Mouse (Mus musculus): ENCODE results near the gene Sec16b. TPM values are rescaled to one million over a fixed set of nuclear protein-coding genes. Genes with fewer than 3 reads are reported as not detected.

Gene Sec16b
- total RNA-seq, 4 experiments from 2014 or later, result 0.31 to 0.54 (median 0.41) TPM

GRCm38 (mm10) chr1:157513559-157513958 is 7.0 kb downstream of the Sec16b start:
- DNase-seq (ENCODE audit: low spot score in 2 of 2), result no peak

- no peak for DNase-seq (ENCODE audit: low spot score in 2 of 2)
These were observed 7.8 kb downstream of the Sec16b start for GRCm38 (mm10) chr1:157514298-157514697.

GRCm38 (mm10) chr1:157516838-157517808 is 10.6 kb downstream of the Sec16b start:
- no peak for DNase-seq (ENCODE audit: low spot score in 2 of 2)

- peak; percentile 74 to 81 for DNase-seq (ENCODE audit: low spot score in 2 of 2)
These were observed 11.6 kb downstream of the Sec16b start for GRCm38 (mm10) chr1:157518111-157518523.

GRCm38 (mm10) chr1:157519396-157519795 is 12.9 kb downstream of the Sec16b start:
- no peak for DNase-seq (ENCODE audit: low spot score in 2 of 2)

- DNase-seq (ENCODE audit: low spot score in 2 of 2), result no peak
These were observed 15.8 kb downstream of the Sec16b start for GRCm38 (mm10) chr1:157522322-157522721.

GRCm38 (mm10) chr1:157524775-157525174 is 18.2 kb downstream of the Sec16b start:
- no peak for DNase-seq (ENCODE audit: low spot score in 2 of 2)

GRCm38 (mm10) chr1:157525692-157526354 is 19.3 kb downstream of the Sec16b start:
- DNase-seq (ENCODE audit: low spot score in 2 of 2), result no peak

- DNase-seq (ENCODE audit: low spot score in 2 of 2), result no peak
These were observed 20.1 kb downstream of the Sec16b start for GRCm38 (mm10) chr1:157526625-157527024.

GRCm38 (mm10) chr1:157532826-157533460 is 26.4 kb downstream of the Sec16b start:
- DNase-seq (ENCODE audit: low spot score in 2 of 2), result no peak

GRCm38 (mm10) chr1:157535571-157535970 is 29.0 kb downstream of the Sec16b start:
- DNase-seq (ENCODE audit: low spot score in 2 of 2), result no peak

- DNase-seq (ENCODE audit: low spot score in 2 of 2), result peak in 1 of 2 experiments; percentile 60
These were observed 29.9 kb downstream of the Sec16b start for GRCm38 (mm10) chr1:157536471-157536870.

GRCm38 (mm10) chr1:157537636-157538035 is 31.1 kb downstream of the Sec16b start:
- DNase-seq (ENCODE audit: low spot score in 2 of 2), result no peak

- no peak for DNase-seq (ENCODE audit: low spot score in 2 of 2)
These were observed 38.5 kb downstream of the Sec16b start for GRCm38 (mm10) chr1:157545056-157545455.

- DNase-seq (ENCODE audit: low spot score in 2 of 2), result no peak
These were observed 41.1 kb downstream of the Sec16b start for GRCm38 (mm10) chr1:157547658-157548057.

GRCm38 (mm10) chr1:157549721-157550120 is 43.2 kb downstream of the Sec16b start:
- no peak for DNase-seq (ENCODE audit: low spot score in 2 of 2)

GRCm38 (mm10) chr1:157552749-157553451 is 46.4 kb downstream of the Sec16b start:
- peak; percentile 64 to 83 for DNase-seq (ENCODE audit: low spot score in 2 of 2)

- DNase-seq (ENCODE audit: low spot score in 2 of 2), result no peak
These were observed 47.6 kb downstream of the Sec16b start for GRCm38 (mm10) chr1:157554163-157554562.

- DNase-seq (ENCODE audit: low spot score in 2 of 2), result no peak
These were observed 48.4 kb downstream of the Sec16b start for GRCm38 (mm10) chr1:157554686-157555530.

- no peak for DNase-seq (ENCODE audit: low spot score in 2 of 2)
These were observed 49.2 kb downstream of the Sec16b start for GRCm38 (mm10) chr1:157555738-157556137.
